ENCODE assay signal across 8 mouse cellular contexts in the genomic region with DNA sequence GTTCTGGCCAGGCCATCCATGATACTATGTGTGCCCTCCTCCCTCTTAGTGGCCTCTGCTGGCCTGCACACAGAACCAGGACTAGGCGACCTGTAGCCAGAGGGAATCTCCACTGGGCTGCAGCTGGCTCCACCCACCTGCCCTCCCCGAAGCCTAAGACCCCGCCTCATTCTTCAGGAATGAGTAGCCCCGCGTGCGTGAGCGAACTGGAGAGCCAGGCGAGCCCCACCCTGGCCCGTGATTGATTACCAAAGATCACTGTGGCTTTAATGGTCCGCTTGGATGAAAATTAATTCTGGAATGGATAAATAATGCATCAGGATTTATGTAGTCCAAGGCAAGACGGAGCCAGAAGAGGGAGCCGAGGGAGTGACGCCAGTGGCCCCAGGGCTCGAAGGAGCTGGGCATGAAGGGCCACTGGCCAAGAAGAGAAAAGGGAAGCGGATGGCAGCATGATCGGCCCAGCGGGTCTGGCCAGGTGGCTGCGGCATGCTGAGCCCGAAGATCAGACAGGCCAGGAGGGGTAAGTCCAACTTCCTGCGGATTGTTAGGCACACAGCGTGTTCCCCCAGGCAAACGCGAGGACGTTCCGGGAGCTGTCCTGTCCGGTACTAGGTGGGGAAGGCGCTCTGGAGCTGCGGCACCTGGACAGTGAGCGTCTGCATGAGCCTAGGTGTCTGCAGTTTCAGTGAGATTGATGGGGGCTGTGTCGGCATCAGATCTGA. TPM values are rescaled to one million over a fixed set of nuclear protein-coding genes. Genes with fewer than 3 reads are reported as not detected.
DNase-seq lines count a peak whose midpoint lies in the region; ATAC-seq and TF ChIP-seq lines count a peak whose summit lies in the region.

No protein-coding gene starts in this region.

- H3K4me2 ChIP-seq in forebrain, embryonic 15.5 days (replicated peaks): peak overlapping the region; percentile 88
- peak overlapping the region; percentile 65 for H3K4me2 ChIP-seq in limb, embryonic 14.5 days (replicated peaks; ENCODE audit: low read depth, low read length, severe bottlenecking)
- peak overlapping the region; percentile 85 for H3K4me2 ChIP-seq in midbrain, embryonic 13.5 days (replicated peaks)

- H3K4me1 ChIP-seq in forebrain, embryonic 15.5 days: peaks cover 14% of the 10 kb centered on the region
- peaks cover 36% of the 10 kb centered on the region for H3K4me1 ChIP-seq in hindbrain, embryonic 10.5 days (replicated peaks)
- H3K4me1 ChIP-seq in limb, embryonic 14.5 days (ENCODE audit: control insufficient read depth, insufficient read depth, low read length): peaks cover 15% of the 10 kb centered on the region
- peaks cover 16% of the 10 kb centered on the region for H3K4me1 ChIP-seq in midbrain, embryonic 13.5 days (replicated peaks)

- H3K27ac ChIP-seq in forebrain, embryonic 15.5 days (replicated peaks): no peak overlapping the region
- peak overlapping the region; percentile 24; the same call in 1 of the 2 replicates for H3K27ac ChIP-seq in hindbrain, embryonic 10.5 days
- H3K27ac ChIP-seq in limb, embryonic 14.5 days (replicated peaks; ENCODE audit: low read depth, low read length): no peak overlapping the region
- no peak overlapping the region for H3K27ac ChIP-seq in midbrain, embryonic 13.5 days

- peak overlapping the region; percentile 38 for H3K4me3 ChIP-seq in forebrain, embryonic 15.5 days
- H3K4me3 ChIP-seq in hindbrain, embryonic 10.5 days: peak overlapping the region; percentile 52
- peak overlapping the region; percentile 32 for H3K4me3 ChIP-seq in limb, embryonic 14.5 days (replicated peaks; ENCODE audit: low read length)
- H3K4me3 ChIP-seq in midbrain, embryonic 13.5 days (replicated peaks): peak overlapping the region; percentile 43

- TF ChIP-seq POLR2A in limb, embryonic 14.5 days (IDR thresholded peaks at IDR 0.05; ENCODE audit: borderline replicate concordance, extremely low read depth, insufficient read depth, insufficient read length): no peak

- under 1% methylated on average over 30 of the region's 30 CpGs for WGBS in forebrain, embryonic 15.5 days
- WGBS in hindbrain, embryonic 10.5 days: 1% methylated on average over 30 of the region's 30 CpGs
- WGBS in limb, embryonic 14.5 days: under 1% methylated on average over 30 of the region's 30 CpGs
- under 1% methylated on average over 30 of the region's 30 CpGs for WGBS in midbrain, embryonic 13.5 days

- H3K9ac ChIP-seq in forebrain, embryonic 15.5 days (replicated peaks): peak overlapping the region; percentile 35
- H3K9ac ChIP-seq in limb, embryonic 14.5 days (ENCODE audit: low read depth, low read length, severe bottlenecking): 0 out of 2 replicates have a peak overlapping the region, but pooled peaks have one; percentile 21
- peak overlapping the region; percentile 53 for H3K9ac ChIP-seq in midbrain, embryonic 13.5 days (replicated peaks)

- no peak; the same call in 1 of the 2 replicates for ATAC-seq in forebrain, embryonic 15.5 days (replicated peaks)
- peak; percentile 30; the same call in 1 of the 2 replicates for ATAC-seq in limb, embryonic 14.5 days (ENCODE audit: low FRiP score, low read depth)
- peak; percentile 77 for ATAC-seq in midbrain, embryonic 13.5 days

- H3K9me3 ChIP-seq in forebrain, embryonic 15.5 days: no peaks in the 10 kb centered on the region
- H3K9me3 ChIP-seq in hindbrain, embryonic 10.5 days: no peaks in the 10 kb centered on the region
- no peaks in the 10 kb centered on the region for H3K9me3 ChIP-seq in limb, embryonic 14.5 days (ENCODE audit: control insufficient read depth, low read length)
- no peaks in the 10 kb centered on the region for H3K9me3 ChIP-seq in midbrain, embryonic 13.5 days

- H3K27me3 ChIP-seq in forebrain, embryonic 15.5 days: 0 out of 2 replicates have a peak, but pooled peaks cover 10% of the 10 kb centered on the region
- peaks cover 43% of the 10 kb centered on the region for H3K27me3 ChIP-seq in hindbrain, embryonic 10.5 days (ENCODE audit: insufficient read depth, poor library complexity, severe bottlenecking)
- H3K27me3 ChIP-seq in limb, embryonic 14.5 days (ENCODE audit: control insufficient read depth, insufficient read depth, low read length): no peaks in the 10 kb centered on the region
- H3K27me3 ChIP-seq in midbrain, embryonic 13.5 days: peaks cover 14% of the 10 kb centered on the region

- no peaks in the 10 kb centered on the region for H3K36me3 ChIP-seq in forebrain, embryonic 15.5 days
- H3K36me3 ChIP-seq in hindbrain, embryonic 10.5 days: no peaks in the 10 kb centered on the region
- H3K36me3 ChIP-seq in limb, embryonic 14.5 days (ENCODE audit: control insufficient read depth, insufficient read depth, low read length): no peaks in the 10 kb centered on the region
- no peaks in the 10 kb centered on the region for H3K36me3 ChIP-seq in midbrain, embryonic 13.5 days

- DNase-seq in R1 (ENCODE audit: low read depth, low spot score): peak; percentile 62
- peak; percentile 34 for DNase-seq in cerebellum, adult 11 months
- DNase-seq in hindbrain, embryonic 10.5 days (ENCODE audit: low spot score): peak; percentile 54
- DNase-seq in limb, embryonic 14.5 days (ENCODE audit: low spot score): peak; percentile 24
- no peak for DNase-seq in thymus, postnatal 36 days
- DNase-seq in spleen, postnatal 36 days (ENCODE audit: low spot score in 2 of 2): no peak

RNA-seq across cellular contexts. Expression of a gene that starts 36.6 kb away (rescaled TPM):
- polyA plus RNA-seq in forebrain, embryonic 15.5 days (2015; fragmentation: Nextera tagmentation; extraction: Ambion mirVana): 0.52 and 1.4 TPM in 2 replicates
- 4.2 and 4.5 TPM in 2 replicates for polyA plus RNA-seq in hindbrain, embryonic 10.5 days (2016; fragmentation: Nextera tagmentation; extraction: Ambion mirVana)
- 4.8 TPM in 2 replicates for polyA plus RNA-seq in limb, embryonic 14.5 days (2012; rRNA removed)
- 5.3 and 7.8 TPM in 2 replicates for polyA plus RNA-seq in limb, embryonic 14.5 days (2014; fragmentation: Nextera tagmentation; extraction: Ambion mirVana)
- polyA plus RNA-seq in midbrain, embryonic 13.5 days (2015; fragmentation: Nextera tagmentation; extraction: Ambion mirVana): 0.44 and 0.48 TPM in 2 replicates

Comparison
In these comparisons a context has a peak if more than half of its experiments do, and no peak if none do; other contexts are left out.
1. DNase-seq: peak in R1 (single experiment), cerebellum, adult 11 months (single experiment), hindbrain, embryonic 10.5 days (single experiment) and limb, embryonic 14.5 days (single experiment); none in thymus, postnatal 36 days (0 of 2) and spleen, postnatal 36 days (0 of 2).
2. Peak in every context shown above with its lines, with median percentiles within 50 percentile points of each other: H3K4me2 ChIP-seq, H3K4me3 ChIP-seq and H3K9ac ChIP-seq.